Mouse (Mus musculus) cerebellum, postnatal 36 days (tissue): ENCODE measurements at regions not wholly inside any gene's neighbourhood (a gene's known extent, or its start where the extent isn't known, plus 50 kb on each side); places are given as distances from the start of the nearest gene placed in this dataset.

Source experiments
- DNase-seq, 2 experiments: peaks; one replicate each; pipeline ENCODE4 v3.0.0; 2021 to 2022; ENCODE audit warnings: mixed read lengths in 2 of 2

- no peak for DNase-seq
Observed at GRCm38 (mm10) chr17:84071855-84072254, 115.9 kb downstream of the Zfp36l2 start.

GRCm38 (mm10) chr17:84070596-84070995, 117.2 kb downstream of the Zfp36l2 start:
- DNase-seq, result no peak

- no peak for DNase-seq
Observed at GRCm38 (mm10) chr17:84067102-84067501, 120.6 kb downstream of the Zfp36l2 start.

- DNase-seq, result no peak
Observed at GRCm38 (mm10) chr17:84063791-84064190, 124.0 kb downstream of the Zfp36l2 start.

- no peak for DNase-seq
Observed at GRCm38 (mm10) chr17:84061621-84062020, 126.1 kb downstream of the Zfp36l2 start.

- no peak for DNase-seq
Observed at GRCm38 (mm10) chr17:84056469-84056868, 131.3 kb downstream of the Zfp36l2 start.

GRCm38 (mm10) chr17:84052437-84052836, 135.3 kb downstream of the Zfp36l2 start:
- no peak for DNase-seq

GRCm38 (mm10) chr17:84051212-84051611, 136.5 kb downstream of the Zfp36l2 start:
- DNase-seq, result no peak

- DNase-seq, result no peak
Observed at GRCm38 (mm10) chr17:84048533-84048932, 139.2 kb downstream of the Zfp36l2 start.

GRCm38 (mm10) chr17:84047520-84047919, 140.2 kb downstream of the Zfp36l2 start:
- DNase-seq, result no peak

GRCm38 (mm10) chr17:84045812-84046211, 141.9 kb downstream of the Zfp36l2 start:
- DNase-seq, result no peak

GRCm38 (mm10) chr17:84044472-84044936, 143.2 kb downstream of the Zfp36l2 start:
- DNase-seq, result no peak

- no peak for DNase-seq
Observed at GRCm38 (mm10) chr17:84043102-84043501, 144.6 kb downstream of the Zfp36l2 start.

GRCm38 (mm10) chr17:84039444-84039843, 148.3 kb downstream of the Zfp36l2 start:
- no peak for DNase-seq

- DNase-seq, result no peak
Observed at GRCm38 (mm10) chr17:84037580-84038304, 150.0 kb downstream of the Zfp36l2 start.

GRCm38 (mm10) chr17:84036056-84036455, 151.7 kb downstream of the Zfp36l2 start:
- DNase-seq, result no peak

GRCm38 (mm10) chr17:84034801-84035200, 152.9 kb downstream of the Zfp36l2 start:
- no peak for DNase-seq

GRCm38 (mm10) chr17:84032441-84032840, 155.3 kb downstream of the Zfp36l2 start:
- no peak for DNase-seq

GRCm38 (mm10) chr17:84031833-84032232, 155.9 kb downstream of the Zfp36l2 start:
- DNase-seq, result no peak

- no peak for DNase-seq
Observed at GRCm38 (mm10) chr17:84031381-84031780, 156.4 kb downstream of the Zfp36l2 start.

GRCm38 (mm10) chr17:84030699-84031098, 157.0 kb downstream of the Zfp36l2 start:
- no peak for DNase-seq

GRCm38 (mm10) chr17:84028157-84028970, 159.4 kb downstream of the Zfp36l2 start:
- DNase-seq, result peak; percentile 77 to 78

GRCm38 (mm10) chr17:84027275-84027674, 160.5 kb downstream of the Zfp36l2 start:
- DNase-seq, result no peak

GRCm38 (mm10) chr17:84026110-84026509, 161.6 kb downstream of the Zfp36l2 start:
- peak in 1 of 2 experiments; percentile 11 for DNase-seq
